Mouse (Mus musculus) midbrain, embryonic 11.5 days (tissue): ENCODE measurements around the gene Syne3. TPM values are rescaled to one million over a fixed set of nuclear protein-coding genes. Genes with fewer than 3 reads are reported as not detected.
A peak's percentile ranks its signal among the peaks of the same experiment; 100 is the strongest.

Source experiments
- ATAC-seq: fragments of 200-750 bp; cut with Nextera tagmentation; 2 replicates; pipeline ENCODE4 v1.8.0; 2017; ENCODE audit warnings: moderate TSS enrichment, moderate library complexity; ENCODE audit not compliant: low FRiP score
- DNase-seq: peaks from one replicate; pipeline ENCODE4 v3.0.0; 2015; ENCODE audit warnings: low spot score; ENCODE audit errors: missing footprints
- H3K27ac ChIP-seq: fragments of 300-500 bp; sonication (generic); 2 replicates; pipeline ENCODE4 v1.5.1; 2014; ENCODE audit warnings: low read depth, low read length
- H3K27me3 ChIP-seq: fragments of 300-500 bp; sonication (generic); 2 replicates; pipeline ENCODE4 v1.6.1; 2014; ENCODE audit warnings: mild to moderate bottlenecking, low read length, moderate library complexity, mixed read lengths; ENCODE audit not compliant: control insufficient read depth, insufficient read depth
- H3K36me3 ChIP-seq: fragments of 300-500 bp; sonication (generic); 2 replicates; pipeline ENCODE4 v1.6.1; 2014; ENCODE audit warnings: mild to moderate bottlenecking, low read length, moderate library complexity, mixed read lengths; ENCODE audit not compliant: control insufficient read depth, insufficient read depth
- H3K4me1 ChIP-seq: fragments of 300-500 bp; sonication (generic); 2 replicates; pipeline ENCODE4 v1.6.1; 2014; ENCODE audit warnings: low read length; ENCODE audit not compliant: control insufficient read depth, insufficient read depth
- H3K4me2 ChIP-seq: fragments of 300-500 bp; sonication (generic); 2 replicates; pipeline ENCODE4 v1.6.1; 2014; ENCODE audit warnings: mild to moderate bottlenecking, moderate library complexity
- H3K4me3 ChIP-seq: fragments of 300-500 bp; sonication (generic); 2 replicates; pipeline ENCODE4 v1.5.1; 2014; ENCODE audit warnings: low read depth, low read length
- H3K9ac ChIP-seq: fragments of 300-500 bp; sonication (generic); 2 replicates; pipeline ENCODE4 v1.6.1; 2014; ENCODE audit warnings: low read length
- H3K9me3 ChIP-seq: fragments of 300-500 bp; sonication (generic); 2 replicates; pipeline ENCODE4 v1.6.1; 2016; ENCODE audit warnings: low read length; ENCODE audit not compliant: control insufficient read depth
- WGBS: fragments of 180-500 bp; shearing (Covaris S2); extraction: QIAGEN DNeasy Blood & Tissue Kit; methylation state at CpG from one replicate; pipeline ENCODE4 v1.1.7; 2014; 5-methylcytosine and 5-hydroxymethylcytosine counted together
- polyA plus RNA-seq: library from polyadenylated mRNA; unstranded; fragments of >200 nt; fragmentation: Nextera tagmentation; extraction: Ambion mirVana; gene quantifications from 2 replicates; pipeline ENCODE4 v1.2.1, GENCODE M21; 2014

Gene Syne3
- polyA plus RNA-seq, 1 experiment from 2014 or later = not detected

- no peak overlapping the region for H3K4me3 ChIP-seq
- DNase-seq (no peak), ATAC-seq (no peak)
- no peaks in the 10 kb centered on the region for H3K9me3 ChIP-seq
- 88% methylated on average over 10 of the region's 10 CpGs for WGBS
- no peaks in the 10 kb centered on the region for H3K36me3 ChIP-seq
- H3K4me2 ChIP-seq = no peak overlapping the region
- no peak overlapping the region for H3K27ac ChIP-seq
- no peaks in the 10 kb centered on the region for H3K27me3 ChIP-seq
- H3K4me1 ChIP-seq = peaks cover 3% of the 10 kb centered on the region
- no peak overlapping the region for H3K9ac ChIP-seq
Measured at GRCm38 (mm10) chr12:104997641-104998293, 11.8 kb downstream of the Syne3 start.

- H3K27ac ChIP-seq = no peak overlapping the region
- no peak overlapping the region for H3K4me2 ChIP-seq
- 85% methylated on average over 10 of the region's 10 CpGs for WGBS
Measured at GRCm38 (mm10) chr12:104997159-104997558, 12.4 kb downstream of the Syne3 start.

GRCm38 (mm10) chr12:104996012-104996728 lies 13.4 kb downstream of the Syne3 start:
- Histone ChIP-seq H3K9me3 (no peaks in the 10 kb centered on the region), H3K4me3 (no peak overlapping the region), H3K4me2 (no peak overlapping the region), H3K27me3 (no peaks in the 10 kb centered on the region), H3K4me1 (no peaks in the 10 kb centered on the region; the same call in 1 of the 2 replicates), H3K27ac (no peak overlapping the region), H3K36me3 (no peaks in the 10 kb centered on the region), H3K9ac (no peak overlapping the region)
- no peak for ATAC-seq
- 88% methylated on average over 9 of the region's 9 CpGs for WGBS
- peak; percentile 69 for DNase-seq

More at GRCm38 (mm10) chr12:104997159-104997558, 12.4 kb downstream of the Syne3 start:
- Histone ChIP-seq H3K4me1 (no peaks in the 10 kb centered on the region; the same call in 1 of the 2 replicates), H3K27me3 (no peaks in the 10 kb centered on the region), H3K9ac (no peak overlapping the region), H3K36me3 (no peaks in the 10 kb centered on the region), H3K9me3 (no peaks in the 10 kb centered on the region), H3K4me3 (no peak overlapping the region)
- DNase-seq (peak; percentile 49), ATAC-seq (no peak)

GRCm38 (mm10) chr12:104995259-104995876 lies 14.2 kb downstream of the Syne3 start:
- no peaks in the 10 kb centered on the region; the same call in 1 of the 2 replicates for H3K4me1 ChIP-seq
- H3K27ac ChIP-seq = no peak overlapping the region
- no peak overlapping the region for H3K4me2 ChIP-seq
- ATAC-seq (no peak; the same call in 1 of the 2 replicates), DNase-seq (peak; percentile 65)
- 89% methylated on average over 12 of the region's 12 CpGs for WGBS
- no peak overlapping the region for H3K4me3 ChIP-seq
- H3K27me3 ChIP-seq = no peaks in the 10 kb centered on the region
- H3K36me3 ChIP-seq = no peaks in the 10 kb centered on the region; the same call in 1 of the 2 replicates
- H3K9me3 ChIP-seq = no peaks in the 10 kb centered on the region
- no peak overlapping the region for H3K9ac ChIP-seq

- no peak overlapping the region for H3K4me3 ChIP-seq
- no peak overlapping the region for H3K9ac ChIP-seq
- 90% methylated on average over 8 of the region's 8 CpGs for WGBS
- no peaks in the 10 kb centered on the region for H3K4me1 ChIP-seq
- no peaks in the 10 kb centered on the region; the same call in 1 of the 2 replicates for H3K36me3 ChIP-seq
- no peaks in the 10 kb centered on the region for H3K9me3 ChIP-seq
- H3K4me2 ChIP-seq = no peak overlapping the region
- peak; percentile 73 for DNase-seq
- H3K27me3 ChIP-seq = no peaks in the 10 kb centered on the region
- H3K27ac ChIP-seq = no peak overlapping the region
- no peak for ATAC-seq
Measured at GRCm38 (mm10) chr12:104992838-104993237, 16.8 kb downstream of the Syne3 start.

- Histone ChIP-seq H3K27ac (no peak overlapping the region), H3K9ac (no peak overlapping the region), H3K4me2 (no peak overlapping the region), H3K36me3 (no peaks in the 10 kb centered on the region; the same call in 1 of the 2 replicates), H3K27me3 (no peaks in the 10 kb centered on the region), H3K9me3 (no peaks in the 10 kb centered on the region), H3K4me3 (no peak overlapping the region), H3K4me1 (no peaks in the 10 kb centered on the region)
- DNase-seq (peak; percentile 45), ATAC-seq (no peak)
- 86% methylated on average over 10 of the region's 10 CpGs for WGBS
Measured at GRCm38 (mm10) chr12:104992123-104992741, 17.4 kb downstream of the Syne3 start.

- no peaks in the 10 kb centered on the region; the same call in 1 of the 2 replicates for H3K36me3 ChIP-seq
- H3K4me3 ChIP-seq = no peak overlapping the region
- H3K27me3 ChIP-seq = no peaks in the 10 kb centered on the region
- no peaks in the 10 kb centered on the region for H3K9me3 ChIP-seq
- no peak for ATAC-seq
- peak; percentile 71 for DNase-seq
- H3K9ac ChIP-seq = no peak overlapping the region
- no peak overlapping the region for H3K4me2 ChIP-seq
- WGBS = 91% methylated on average over 13 of the region's 13 CpGs
- H3K27ac ChIP-seq = no peak overlapping the region
- no peaks in the 10 kb centered on the region for H3K4me1 ChIP-seq
Measured at GRCm38 (mm10) chr12:104990741-104991454, 18.7 kb downstream of the Syne3 start.

- no peak for ATAC-seq
- H3K4me3 ChIP-seq = no peak overlapping the region
- H3K9me3 ChIP-seq = no peaks in the 10 kb centered on the region
- WGBS = 59% methylated on average over 7 of the region's 7 CpGs
- H3K27ac ChIP-seq = no peak overlapping the region
- peaks cover 5% of the 10 kb centered on the region; the same call in 1 of the 2 replicates for H3K4me1 ChIP-seq
- no peaks in the 10 kb centered on the region; the same call in 1 of the 2 replicates for H3K36me3 ChIP-seq
- H3K27me3 ChIP-seq = no peaks in the 10 kb centered on the region
- no peak overlapping the region for H3K9ac ChIP-seq
- DNase-seq = peak; percentile 78
- no peak overlapping the region for H3K4me2 ChIP-seq
Measured at GRCm38 (mm10) chr12:104987936-104988335, 21.7 kb downstream of the Syne3 start.
